Mouse (Mus musculus): ENCODE data around the gene Mre11a.

The Mre11a gene

GRCm38 (mm10) chr9:14784039-14785002, at the start of gene Mre11a, which contains the start of gene Ankrd49:
Gene Mre11a, plus strand, starts transcription at chr9:14784654.
Gene Ankrd49, minus strand, starts transcription at chr9:14784856.
- in situ Hi-C loops (cut with MseI, MboI) = no loop called here

GRCm38 (mm10) chr9:14739498-14740150, 44.8 kb upstream of the Mre11a start:
- in situ Hi-C loops (cut with MseI, MboI) = no loop called here

GRCm38 (mm10) chr9:14740151-14740924, 44.1 kb upstream of the Mre11a start, which contains the start of gene Piwil4:
Gene Piwil4, minus strand, starts transcription at chr9:14740733.
- in situ Hi-C loops (cut with MseI, MboI) = no loop called here

- in situ Hi-C loops (cut with MseI, MboI) = no loop called here
These were observed 33.5 kb upstream of the Mre11a start for GRCm38 (mm10) chr9:14750901-14751502.

GRCm38 (mm10) chr9:14751503-14752000, 32.9 kb upstream of the Mre11a start:
- in situ Hi-C loops (cut with MseI, MboI) = no loop called here

- in situ Hi-C loops (cut with MseI, MboI) = no loop called here
These were observed 32.4 kb upstream of the Mre11a start, which contains the start of gene Fut4 for GRCm38 (mm10) chr9:14752001-14752522. Gene Fut4, minus strand, starts transcription at chr9:14752393.

GRCm38 (mm10) chr9:14753947-14754346, 30.5 kb upstream of the Mre11a start:
- in situ Hi-C loops (cut with MseI, MboI) = no loop called here

- in situ Hi-C loops (cut with MseI, MboI) = no loop called here
These were observed 30.0 kb upstream of the Mre11a start for GRCm38 (mm10) chr9:14754469-14754868.

- in situ Hi-C loops (cut with MseI, MboI) = no loop called here
These were observed 25.9 kb upstream of the Mre11a start for GRCm38 (mm10) chr9:14758590-14758989.

- in situ Hi-C loops (cut with MseI, MboI) = no loop called here
These were observed 25.2 kb upstream of the Mre11a start for GRCm38 (mm10) chr9:14759261-14759660.

- in situ Hi-C loops (cut with MseI, MboI) = no loop called here
These were observed 19.7 kb upstream of the Mre11a start for GRCm38 (mm10) chr9:14764765-14765164.

GRCm38 (mm10) chr9:14769811-14770210, 14.6 kb upstream of the Mre11a start:
- in situ Hi-C loops (cut with MseI, MboI) = no loop called here

- in situ Hi-C loops (cut with MseI, MboI) = no loop called here
These were observed 13.5 kb upstream of the Mre11a start, which contains the start of gene 1700012B09Rik for GRCm38 (mm10) chr9:14770803-14771471. Gene 1700012B09Rik, minus strand, starts transcription at chr9:14771030.

GRCm38 (mm10) chr9:14772074-14772473, 12.4 kb upstream of the Mre11a start:
- in situ Hi-C loops (cut with MseI, MboI) = no loop called here

- in situ Hi-C loops (cut with MseI, MboI) = no loop called here
These were observed 10.6 kb upstream of the Mre11a start for GRCm38 (mm10) chr9:14773813-14774212.

GRCm38 (mm10) chr9:14778341-14778740, 6.1 kb upstream of the Mre11a start:
- in situ Hi-C loops (cut with MseI, MboI) = no loop called here

- in situ Hi-C loops (cut with MseI, MboI) = no loop called here
These were observed 2.9 kb downstream of the Mre11a start for GRCm38 (mm10) chr9:14787356-14787755.

- in situ Hi-C loops (cut with MseI, MboI) = no loop called here
These were observed 21.3 kb downstream of the Mre11a start for GRCm38 (mm10) chr9:14805714-14806113.

- in situ Hi-C loops (cut with MseI, MboI) = no loop called here
These were observed 22.3 kb downstream of the Mre11a start for GRCm38 (mm10) chr9:14806786-14807185.

GRCm38 (mm10) chr9:14810111-14810510, 25.7 kb downstream of the Mre11a start:
- in situ Hi-C loops (cut with MseI, MboI) = no loop called here

All from mouse trophoblast stem cell (cell line).